Comparison of ENCODE assay signal across 8 mouse cellular contexts in genomic region chr2:10300771-10301170, GRCm38 (mm10).
DNase-seq lines count a peak whose midpoint lies in the region; ATAC-seq and TF ChIP-seq lines count a peak whose summit lies in the region.

No protein-coding gene starts in this region.

- no peaks in the 10 kb centered on the region for H3K36me3 ChIP-seq in kidney, embryonic 16.5 days (ENCODE audit: insufficient read depth, low read length)
- H3K36me3 ChIP-seq in forebrain, embryonic 13.5 days (ENCODE audit: poor library complexity, severe bottlenecking): no peaks in the 10 kb centered on the region
- no peaks in the 10 kb centered on the region for H3K36me3 ChIP-seq in hindbrain, postnatal 0 days (ENCODE audit: insufficient read depth, low read length)
- H3K36me3 ChIP-seq in midbrain, embryonic 13.5 days: no peaks in the 10 kb centered on the region

- H3K9ac ChIP-seq in kidney, embryonic 16.5 days (replicated peaks; ENCODE audit: low read length): no peak overlapping the region
- H3K9ac ChIP-seq in forebrain, embryonic 13.5 days: no peak overlapping the region
- no peak overlapping the region for H3K9ac ChIP-seq in hindbrain, postnatal 0 days (replicated peaks; ENCODE audit: low read length)
- no peak overlapping the region for H3K9ac ChIP-seq in midbrain, embryonic 13.5 days (replicated peaks)

- no peaks in the 10 kb centered on the region for H3K9me3 ChIP-seq in kidney, embryonic 16.5 days (ENCODE audit: low read length)
- no peaks in the 10 kb centered on the region for H3K9me3 ChIP-seq in forebrain, embryonic 13.5 days (replicated peaks)
- H3K9me3 ChIP-seq in hindbrain, postnatal 0 days (ENCODE audit: low read length): no peaks in the 10 kb centered on the region
- H3K9me3 ChIP-seq in midbrain, embryonic 13.5 days: no peaks in the 10 kb centered on the region

- peaks cover 9% of the 10 kb centered on the region; the same call in 1 of the 2 replicates for H3K4me1 ChIP-seq in kidney, embryonic 16.5 days (ENCODE audit: insufficient read depth, low read length)
- H3K4me1 ChIP-seq in forebrain, embryonic 13.5 days: peaks cover 4% of the 10 kb centered on the region
- H3K4me1 ChIP-seq in hindbrain, postnatal 0 days (ENCODE audit: insufficient read depth, low read length): no peaks in the 10 kb centered on the region
- H3K4me1 ChIP-seq in midbrain, embryonic 13.5 days (replicated peaks): peaks cover 8% of the 10 kb centered on the region

- no peak for DNase-seq in kidney, adult 9 months
- peak; percentile 5 for DNase-seq in adrenal gland, postnatal 25 days
- peak; percentile 34 for DNase-seq in hindbrain, postnatal 0 days (ENCODE audit: low spot score)
- DNase-seq in left cerebral cortex, adult 8-10 months (ENCODE audit: low spot score in 2 of 2): no peak

- peaks cover 23% of the 10 kb centered on the region for H3K27me3 ChIP-seq in kidney, embryonic 16.5 days (ENCODE audit: insufficient read depth, low read length)
- H3K27me3 ChIP-seq in forebrain, embryonic 13.5 days: peaks cover 9% of the 10 kb centered on the region
- no peaks in the 10 kb centered on the region; the same call in 1 of the 2 replicates for H3K27me3 ChIP-seq in hindbrain, postnatal 0 days (ENCODE audit: insufficient read depth, low read length)
- peaks cover 3% of the 10 kb centered on the region; the same call in 1 of the 2 replicates for H3K27me3 ChIP-seq in midbrain, embryonic 13.5 days

- no peak overlapping the region for H3K27ac ChIP-seq in kidney, embryonic 16.5 days (ENCODE audit: low read length)
- H3K27ac ChIP-seq in forebrain, embryonic 13.5 days: no peak overlapping the region
- no peak overlapping the region for H3K27ac ChIP-seq in hindbrain, postnatal 0 days
- H3K27ac ChIP-seq in midbrain, embryonic 13.5 days: no peak overlapping the region

- H3K4me3 ChIP-seq in kidney, embryonic 16.5 days (ENCODE audit: low read length): peak overlapping the region; percentile 5; the same call in 1 of the 2 replicates
- peak overlapping the region; percentile 14; the same call in 1 of the 2 replicates for H3K4me3 ChIP-seq in forebrain, embryonic 13.5 days
- peak overlapping the region; percentile 4; the same call in 1 of the 2 replicates for H3K4me3 ChIP-seq in hindbrain, postnatal 0 days (ENCODE audit: low read length)
- H3K4me3 ChIP-seq in midbrain, embryonic 13.5 days (replicated peaks): peak overlapping the region; percentile 23

- peak overlapping the region; percentile 40 for H3K4me2 ChIP-seq in kidney, embryonic 16.5 days (replicated peaks; ENCODE audit: low read depth, low read length)
- peak overlapping the region; percentile 50 for H3K4me2 ChIP-seq in forebrain, embryonic 13.5 days
- peak overlapping the region; percentile 48 for H3K4me2 ChIP-seq in hindbrain, postnatal 0 days (ENCODE audit: low read depth, low read length)
- peak overlapping the region; percentile 49 for H3K4me2 ChIP-seq in midbrain, embryonic 13.5 days (replicated peaks)

- ATAC-seq in kidney, embryonic 16.5 days (ENCODE audit: low FRiP score, low TSS enrichment): peak; percentile 86
- ATAC-seq in forebrain, embryonic 13.5 days: peak; percentile 77; the same call in 1 of the 2 replicates
- peak; percentile 83 for ATAC-seq in hindbrain, postnatal 0 days
- peak; percentile 86 for ATAC-seq in midbrain, embryonic 13.5 days
- ATAC-seq in monocyte, adult 5-6 weeks (replicated peaks; ENCODE audit: insufficient number of reproducible peaks, low FRiP score, low TSS enrichment, poor library complexity, severe bottlenecking): no peak

- 51% methylated on average over 10 of the region's 10 CpGs for WGBS in kidney, embryonic 16.5 days
- 29% methylated on average over 10 of the region's 10 CpGs for WGBS in forebrain, embryonic 13.5 days
- WGBS in hindbrain, postnatal 0 days: 32% methylated on average over 10 of the region's 10 CpGs
- 35% methylated on average over 10 of the region's 10 CpGs for WGBS in midbrain, embryonic 13.5 days

- TF ChIP-seq CTCF in hindbrain, postnatal 0 days (IDR thresholded peaks at IDR 0.05; ENCODE audit: low read depth): no peak

Comparison
In these comparisons a context has a peak if more than half of its experiments do, and no peak if none do; other contexts are left out.
1. DNase-seq: peak in adrenal gland, postnatal 25 days (single experiment) and hindbrain, postnatal 0 days (single experiment); none in kidney, adult 9 months (single experiment) and left cerebral cortex, adult 8-10 months (0 of 2).
2. Peak in every context shown above with its lines, with median percentiles within 50 percentile points of each other: H3K4me2 ChIP-seq and H3K4me3 ChIP-seq.